ENCODE assay signal across 8 mouse cellular contexts in genomic region chr17:80167851-80168251, GRCm38 (mm10). TPM values are rescaled to one million over a fixed set of nuclear protein-coding genes. Genes with fewer than 3 reads are reported as not detected.
DNase-seq lines count a peak whose midpoint lies in the region; ATAC-seq and TF ChIP-seq lines count a peak whose summit lies in the region.
"Had no signal": no experiment of that assay in that cellular context is flagged by ENCODE, and none has a peak within 500 bp of the region (broad histone marks: within the 10 kb centered on the region; RNA-seq: fewer than 3 reads in every experiment).

No protein-coding gene starts in this region.

- H3K4me1 ChIP-seq in lung, embryonic 14.5 days (ENCODE audit: insufficient read depth), result no peaks in the 10 kb centered on the region
- peaks cover 16% of the 10 kb centered on the region for H3K4me1 ChIP-seq in forebrain, embryonic 12.5 days
- H3K4me1 ChIP-seq in hindbrain, embryonic 16.5 days (ENCODE audit: control insufficient read depth, insufficient read depth, low read depth, low read length), result peaks cover 25% of the 10 kb centered on the region
- peaks cover 16% of the 10 kb centered on the region for H3K4me1 ChIP-seq in midbrain, embryonic 14.5 days (ENCODE audit: control insufficient read depth, insufficient read depth, low read length)
- H3K4me1 ChIP-seq: liver, embryonic 13.5 days had no signal

- no peak overlapping the region for H3K27ac ChIP-seq in lung, embryonic 14.5 days (ENCODE audit: low read depth)
- peak overlapping the region; percentile 75; the same call in 1 of the 2 replicates for H3K27ac ChIP-seq in forebrain, embryonic 12.5 days
- H3K27ac ChIP-seq in hindbrain, embryonic 16.5 days (ENCODE audit: low read depth, low read length), result peak overlapping the region; percentile 66
- H3K27ac ChIP-seq in midbrain, embryonic 14.5 days (replicated peaks; ENCODE audit: low read depth, low read length), result peak overlapping the region; percentile 83
- H3K27ac ChIP-seq: liver, embryonic 13.5 days had no signal

- no peaks in the 10 kb centered on the region for H3K9me3 ChIP-seq in lung, embryonic 14.5 days (ENCODE audit: low read depth, low read length)
- no peaks in the 10 kb centered on the region for H3K9me3 ChIP-seq in forebrain, embryonic 12.5 days
- no peaks in the 10 kb centered on the region for H3K9me3 ChIP-seq in hindbrain, embryonic 16.5 days (ENCODE audit: control insufficient read depth, low read length)
- no peaks in the 10 kb centered on the region for H3K9me3 ChIP-seq in midbrain, embryonic 14.5 days (ENCODE audit: control insufficient read depth, low read length)
- H3K9me3 ChIP-seq: liver, embryonic 13.5 days had no signal

- no peak overlapping the region for H3K4me3 ChIP-seq in lung, embryonic 14.5 days (ENCODE audit: low read depth, low read length)
- H3K4me3 ChIP-seq in forebrain, embryonic 12.5 days (replicated peaks), result no peak overlapping the region
- no peak overlapping the region for H3K4me3 ChIP-seq in hindbrain, embryonic 16.5 days (ENCODE audit: low read length)
- no peak overlapping the region for H3K4me3 ChIP-seq in midbrain, embryonic 14.5 days (replicated peaks; ENCODE audit: low read depth, low read length)
- H3K4me3 ChIP-seq: liver, embryonic 13.5 days had no signal

- DNase-seq in lung, embryonic 14.5 days, result no peak
- no peak for DNase-seq in lung, postnatal 14 days
- DNase-seq in midbrain, embryonic 14.5 days, result peak; percentile 15
- no peak for DNase-seq in urinary bladder, postnatal 36 days (ENCODE audit: low spot score in 2 of 2)
- DNase-seq: liver, embryonic 13.5 days had no signal

- no peaks in the 10 kb centered on the region for H3K27me3 ChIP-seq in lung, embryonic 14.5 days (ENCODE audit: insufficient read depth, low read length)
- no peaks in the 10 kb centered on the region for H3K27me3 ChIP-seq in forebrain, embryonic 12.5 days
- no peaks in the 10 kb centered on the region for H3K27me3 ChIP-seq in hindbrain, embryonic 16.5 days (replicated peaks; ENCODE audit: control insufficient read depth, insufficient read depth, low read length)
- H3K27me3 ChIP-seq in midbrain, embryonic 14.5 days (ENCODE audit: control insufficient read depth, insufficient read depth, low read length), result no peaks in the 10 kb centered on the region
- H3K27me3 ChIP-seq: liver, embryonic 13.5 days had no signal

- ATAC-seq in lung, embryonic 14.5 days (ENCODE audit: insufficient read depth), result no peak
- ATAC-seq in forebrain, embryonic 12.5 days (ENCODE audit: low FRiP score), result peak; percentile 59
- ATAC-seq in hindbrain, embryonic 16.5 days, result peak; percentile 37
- peak; percentile 38; the same call in 1 of the 2 replicates for ATAC-seq in midbrain, embryonic 14.5 days (ENCODE audit: low FRiP score, low TSS enrichment)
- no peak for ATAC-seq in megakaryocyte-erythroid progenitor cell, adult 5-6 weeks (replicated peaks; ENCODE audit: low FRiP score, low TSS enrichment, poor library complexity, severe bottlenecking)

- no peak overlapping the region for H3K9ac ChIP-seq in lung, embryonic 14.5 days
- no peak overlapping the region for H3K9ac ChIP-seq in forebrain, embryonic 12.5 days
- no peak overlapping the region for H3K9ac ChIP-seq in hindbrain, embryonic 16.5 days (ENCODE audit: low read depth, low read length)
- no peak overlapping the region for H3K9ac ChIP-seq in midbrain, embryonic 14.5 days (replicated peaks; ENCODE audit: low read length)
- H3K9ac ChIP-seq: liver, embryonic 13.5 days had no signal

- TF ChIP-seq CTCF in lung, embryonic 14.5 days (IDR thresholded peaks at IDR 0.05; ENCODE audit: low read depth), result no peak

- peak overlapping the region; percentile 49 for H3K4me2 ChIP-seq in lung, embryonic 14.5 days
- H3K4me2 ChIP-seq in forebrain, embryonic 12.5 days, result peak overlapping the region; percentile 46
- H3K4me2 ChIP-seq in hindbrain, embryonic 16.5 days (ENCODE audit: low read length), result peak overlapping the region; percentile 53
- H3K4me2 ChIP-seq in midbrain, embryonic 14.5 days (ENCODE audit: low read length), result peak overlapping the region; percentile 47
- H3K4me2 ChIP-seq: liver, embryonic 13.5 days had no signal

- no peaks in the 10 kb centered on the region for H3K36me3 ChIP-seq in lung, embryonic 14.5 days (ENCODE audit: insufficient read depth)
- no peaks in the 10 kb centered on the region for H3K36me3 ChIP-seq in forebrain, embryonic 12.5 days (replicated peaks)
- no peaks in the 10 kb centered on the region for H3K36me3 ChIP-seq in hindbrain, embryonic 16.5 days (ENCODE audit: control insufficient read depth, insufficient read depth, low read length)
- no peaks in the 10 kb centered on the region for H3K36me3 ChIP-seq in midbrain, embryonic 14.5 days (ENCODE audit: control insufficient read depth, insufficient read depth, low read length)
- H3K36me3 ChIP-seq: liver, embryonic 13.5 days had no signal

- 40% methylated on average over 7 of the region's 7 CpGs for WGBS in lung, embryonic 14.5 days
- WGBS in forebrain, embryonic 12.5 days, result 69% methylated on average over 7 of the region's 7 CpGs
- 58% methylated on average over 7 of the region's 7 CpGs for WGBS in hindbrain, embryonic 16.5 days
- WGBS in midbrain, embryonic 14.5 days, result 61% methylated on average over 7 of the region's 7 CpGs

RNA-seq across cellular contexts. Expression of gene Srsf7, which starts 39.3 kb away (rescaled TPM):
- 732 and 736 TPM in 2 replicates for polyA plus RNA-seq in lung, embryonic 14.5 days (2014; fragmentation: Nextera tagmentation; extraction: Ambion mirVana)
- 784 and 786 TPM in 2 replicates for polyA plus RNA-seq in forebrain, embryonic 12.5 days (2016; fragmentation: Nextera tagmentation; extraction: Ambion mirVana)
- 356 and 367 TPM in 2 replicates for polyA plus RNA-seq in hindbrain, embryonic 16.5 days (2015; fragmentation: Nextera tagmentation; extraction: Ambion mirVana)
- polyA plus RNA-seq in midbrain, embryonic 14.5 days (2014; fragmentation: Nextera tagmentation; extraction: Ambion mirVana), result 459 and 531 TPM in 2 replicates
- 419 and 654 TPM in 2 replicates for total RNA-seq in megakaryocyte-erythroid progenitor cell, adult 5-6 weeks (2014; fragmentation: Nextera tagmentation)
- 578 and 655 TPM in 2 replicates for total RNA-seq in megakaryocyte-erythroid progenitor cell, adult 5-6 weeks (2017)

RNA-seq across cellular contexts. Expression of gene Ttc39d, which starts 39.4 kb away (rescaled TPM):
- 0.07 TPM in 1 of 2 replicates, not detected in the other for polyA plus RNA-seq in lung, embryonic 14.5 days (2014; fragmentation: Nextera tagmentation; extraction: Ambion mirVana)
- polyA plus RNA-seq in forebrain, embryonic 12.5 days (2016; fragmentation: Nextera tagmentation; extraction: Ambion mirVana), result 0.10 TPM in 1 of 2 replicates, not detected in the other
- 0.10 and 0.19 TPM in 2 replicates for polyA plus RNA-seq in hindbrain, embryonic 16.5 days (2015; fragmentation: Nextera tagmentation; extraction: Ambion mirVana)
- 0.11 TPM in 1 of 2 replicates, not detected in the other for polyA plus RNA-seq in midbrain, embryonic 14.5 days (2014; fragmentation: Nextera tagmentation; extraction: Ambion mirVana)
- not detected in 2 replicates for total RNA-seq in megakaryocyte-erythroid progenitor cell, adult 5-6 weeks (2014; fragmentation: Nextera tagmentation)
- total RNA-seq in megakaryocyte-erythroid progenitor cell, adult 5-6 weeks (2017), result not detected in 2 replicates
- polyA plus RNA-seq: liver, embryonic 13.5 days had no signal

RNA-seq across cellular contexts. Expression of gene Galm, which starts 40.6 kb away (rescaled TPM):
- 15.8 and 19.2 TPM in 2 replicates for polyA plus RNA-seq in lung, embryonic 14.5 days (2014; fragmentation: Nextera tagmentation; extraction: Ambion mirVana)
- polyA plus RNA-seq in forebrain, embryonic 12.5 days (2016; fragmentation: Nextera tagmentation; extraction: Ambion mirVana), result 9.6 and 12.3 TPM in 2 replicates
- polyA plus RNA-seq in hindbrain, embryonic 16.5 days (2015; fragmentation: Nextera tagmentation; extraction: Ambion mirVana), result 2.8 and 3.7 TPM in 2 replicates
- 0.63 and 1.6 TPM in 2 replicates for polyA plus RNA-seq in midbrain, embryonic 14.5 days (2014; fragmentation: Nextera tagmentation; extraction: Ambion mirVana)
- 2.3 and 3.9 TPM in 2 replicates for total RNA-seq in megakaryocyte-erythroid progenitor cell, adult 5-6 weeks (2014; fragmentation: Nextera tagmentation)
- 3.0 and 4.2 TPM in 2 replicates for total RNA-seq in megakaryocyte-erythroid progenitor cell, adult 5-6 weeks (2017)

RNA-seq across cellular contexts. Expression of gene Gemin6, which starts 56.4 kb away (rescaled TPM):
- 45.5 and 46.7 TPM in 2 replicates for polyA plus RNA-seq in lung, embryonic 14.5 days (2014; fragmentation: Nextera tagmentation; extraction: Ambion mirVana)
- polyA plus RNA-seq in forebrain, embryonic 12.5 days (2016; fragmentation: Nextera tagmentation; extraction: Ambion mirVana), result 37.6 and 38.5 TPM in 2 replicates
- 20.0 and 20.8 TPM in 2 replicates for polyA plus RNA-seq in hindbrain, embryonic 16.5 days (2015; fragmentation: Nextera tagmentation; extraction: Ambion mirVana)
- polyA plus RNA-seq in midbrain, embryonic 14.5 days (2014; fragmentation: Nextera tagmentation; extraction: Ambion mirVana), result 19.4 and 20.8 TPM in 2 replicates
- total RNA-seq in megakaryocyte-erythroid progenitor cell, adult 5-6 weeks (2014; fragmentation: Nextera tagmentation), result 38.8 and 45.0 TPM in 2 replicates
- 40.4 and 46.7 TPM in 2 replicates for total RNA-seq in megakaryocyte-erythroid progenitor cell, adult 5-6 weeks (2017)

Comparison
In these comparisons a context has a peak if more than half of its experiments do, and no peak if none do; other contexts are left out.
1. ATAC-seq: peak in forebrain, embryonic 12.5 days (single experiment), hindbrain, embryonic 16.5 days (single experiment) and midbrain, embryonic 14.5 days (single experiment); none in lung, embryonic 14.5 days (single experiment) and megakaryocyte-erythroid progenitor cell, adult 5-6 weeks (single experiment).
2. Peak in every context shown above with its lines, with median percentiles within 50 percentile points of each other: H3K4me2 ChIP-seq.